Mouse (Mus musculus): ENCODE results near the gene Tab1. TPM values are rescaled to one million over a fixed set of nuclear protein-coding genes. Genes with fewer than 3 reads are reported as not detected.

Gene Tab1
- total RNA-seq, 1 experiment from 2014 or later = 14.6 TPM

GRCm38 (mm10) chr15:80206057-80206565, 73.2 kb downstream of the Tab1 start:
- no peak for DNase-seq

GRCm38 (mm10) chr15:80208446-80208845, 75.5 kb downstream of the Tab1 start:
- no peak for DNase-seq

Other genes starting within 250 kb of the Tab1 start
- 19.8 and 38.2 TPM in 2 replicates for gene Apobec3, start 241.5 kb upstream of the Tab1 start, total RNA-seq (2021)
- gene Cbx7, start 162.0 kb upstream of the Tab1 start, total RNA-seq (2021) = 7.2 and 12.8 TPM in 2 replicates
- 43.0 and 49.3 TPM in 2 replicates for gene Pdgfb, start 118.2 kb upstream of the Tab1 start, total RNA-seq (2021)
- gene Syngr1, start 41.8 kb upstream of the Tab1 start, total RNA-seq (2021) = 28.5 and 29.8 TPM in 2 replicates
- gene Rpl3, start 41.3 kb upstream of the Tab1 start, total RNA-seq (2021) = 594 and 691 TPM in 2 replicates
- gene Mgat3, start 40.6 kb downstream of the Tab1 start, total RNA-seq (2021) = 6.6 and 7.6 TPM in 2 replicates
- gene Mief1, start 100.9 kb downstream of the Tab1 start, total RNA-seq (2021) = 42.3 and 48.6 TPM in 2 replicates
- gene AC140267.1, start 102.7 kb downstream of the Tab1 start, total RNA-seq (2021) = 7.2 and 15.4 TPM in 2 replicates
- gene Atf4, start 122.1 kb downstream of the Tab1 start, total RNA-seq (2021) = 195 TPM in 2 replicates
- 34.7 and 35.1 TPM in 2 replicates for gene Rps19bp1, start 131.2 kb downstream of the Tab1 start, total RNA-seq (2021)
- gene Cacna1i, start 154.1 kb downstream of the Tab1 start, total RNA-seq (2021) = 0.63 and 0.83 TPM in 2 replicates

Data from adrenal gland, postnatal 14 days (tissue).